Mouse (Mus musculus) CH12F3 (cell line): ENCODE results near the gene Cdkn1c.

Experiments
- in situ Hi-C: fragments of 300-500 bp; cut with MboI; formaldehyde crosslinking; loops from 2 replicates; pipeline ENCODE4 v1.14.3; 2020; ENCODE audit warnings: low sequenced_read_pairs

Gene Cdkn1c

GRCm38 (mm10) chr7:143460874-143461273 lies at the start of gene Cdkn1c:
TSS of gene Cdkn1c (minus strand) at chr7:143461050.
- in situ Hi-C loops = no loop called here

GRCm38 (mm10) chr7:143509566-143509965 lies 48.7 kb upstream of the Cdkn1c start:
- in situ Hi-C loops = no loop called here

- in situ Hi-C loops = no loop called here
These were observed 45.8 kb upstream of the Cdkn1c start for GRCm38 (mm10) chr7:143506675-143507074.

- in situ Hi-C loops = no loop called here
These were observed 45.4 kb upstream of the Cdkn1c start for GRCm38 (mm10) chr7:143506271-143506670.

- in situ Hi-C loops = no loop called here
These were observed 45.0 kb upstream of the Cdkn1c start for GRCm38 (mm10) chr7:143505823-143506222.

GRCm38 (mm10) chr7:143505411-143505810 lies 44.6 kb upstream of the Cdkn1c start:
- in situ Hi-C loops = no loop called here

- in situ Hi-C loops = no loop called here
These were observed 43.1 kb upstream of the Cdkn1c start for GRCm38 (mm10) chr7:143503926-143504325.

- in situ Hi-C loops = no loop called here
These were observed 41.8 kb upstream of the Cdkn1c start, which contains the start of gene Phlda2 for GRCm38 (mm10) chr7:143502418-143503200. TSS of gene Phlda2 (minus strand) at chr7:143503150.

GRCm38 (mm10) chr7:143501643-143502417 lies 41.0 kb upstream of the Cdkn1c start:
- in situ Hi-C loops = no loop called here

GRCm38 (mm10) chr7:143500912-143501311 lies 40.1 kb upstream of the Cdkn1c start:
- in situ Hi-C loops = no loop called here

GRCm38 (mm10) chr7:143498584-143498983 lies 37.7 kb upstream of the Cdkn1c start:
- in situ Hi-C loops = no loop called here

GRCm38 (mm10) chr7:143495104-143495961 lies 34.5 kb upstream of the Cdkn1c start:
- in situ Hi-C loops = no loop called here

- in situ Hi-C loops = no loop called here
These were observed 32.8 kb upstream of the Cdkn1c start for GRCm38 (mm10) chr7:143493616-143494126.

GRCm38 (mm10) chr7:143489735-143490134 lies 28.9 kb upstream of the Cdkn1c start:
- in situ Hi-C loops = no loop called here

GRCm38 (mm10) chr7:143482541-143482940 lies 21.7 kb upstream of the Cdkn1c start:
- in situ Hi-C loops = no loop called here

- in situ Hi-C loops = no loop called here
These were observed 21.0 kb upstream of the Cdkn1c start for GRCm38 (mm10) chr7:143481806-143482387.

- in situ Hi-C loops = no loop called here
These were observed 19.6 kb upstream of the Cdkn1c start for GRCm38 (mm10) chr7:143480498-143480897.

GRCm38 (mm10) chr7:143477800-143478199 lies 16.9 kb upstream of the Cdkn1c start:
- in situ Hi-C loops = no loop called here

GRCm38 (mm10) chr7:143476702-143477335 lies 16.0 kb upstream of the Cdkn1c start:
- in situ Hi-C loops = no loop called here

GRCm38 (mm10) chr7:143475876-143476275 lies 15.0 kb upstream of the Cdkn1c start:
- in situ Hi-C loops = no loop called here
